Mouse (Mus musculus) splenic B cell, adult 2 months (primary cell): ENCODE measurements around the gene Rbms1.

Experiments
- DNase-seq: peaks from one replicate; pipeline ENCODE4 v3.0.0-alpha.2; 2011; ENCODE audit warnings: low read depth, low spot score
- H3K27me3 ChIP-seq: 2 replicates; pipeline ENCODE4 v1.6.1; 2012; ENCODE audit warnings: mild to moderate bottlenecking, low read length, moderate library complexity, mixed read lengths; ENCODE audit not compliant: control insufficient read depth, poor library complexity, insufficient read depth, severe bottlenecking
- H3K36me3 ChIP-seq: 2 replicates; pipeline ENCODE4 v1.6.1; 2012; ENCODE audit warnings: mild to moderate bottlenecking, low read length, moderate library complexity, mixed read lengths; ENCODE audit not compliant: control insufficient read depth, poor library complexity, insufficient read depth, severe bottlenecking

The Rbms1 gene

DNA sequence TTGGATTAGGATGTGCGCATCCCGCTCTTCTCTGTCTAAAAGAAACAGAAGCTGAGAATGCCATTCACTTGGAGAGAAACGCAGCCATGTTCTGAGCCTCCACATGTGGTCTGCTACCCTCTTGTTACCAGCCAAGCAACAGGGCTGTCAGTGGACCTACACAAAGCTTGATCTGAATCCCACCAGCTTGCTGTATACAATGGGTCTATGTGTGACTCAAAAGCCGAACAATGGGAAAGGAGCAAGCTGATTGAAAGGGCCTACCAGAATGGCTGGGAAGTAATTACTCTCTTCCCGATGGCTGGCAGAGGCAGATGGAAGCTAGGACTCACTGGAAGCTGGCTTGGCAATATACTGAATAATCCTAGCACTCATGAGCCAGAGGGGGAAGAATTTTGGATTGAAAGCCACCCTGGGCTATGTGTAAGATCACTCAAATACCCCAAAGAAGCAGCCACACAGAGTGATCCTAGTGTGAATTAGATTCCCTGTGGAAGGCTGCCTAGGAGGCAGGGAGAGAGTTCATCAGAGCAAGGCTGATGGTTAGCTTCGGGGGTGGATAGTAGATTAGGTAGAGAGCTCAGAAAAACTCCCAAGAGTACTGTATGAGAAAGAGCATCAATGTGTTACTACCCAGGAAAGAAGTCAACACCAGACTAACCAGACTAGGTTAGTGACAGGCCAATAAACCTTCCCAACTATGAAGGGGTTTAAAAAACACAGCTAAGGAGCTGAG, 174.7 kb downstream of the Rbms1 start:
- Histone ChIP-seq H3K36me3 (peaks cover 1% of the 10 kb centered on the region; the same call in 1 of the 2 replicates), H3K27me3 (no peaks in the 10 kb centered on the region)
- no peak for DNase-seq

DNA sequence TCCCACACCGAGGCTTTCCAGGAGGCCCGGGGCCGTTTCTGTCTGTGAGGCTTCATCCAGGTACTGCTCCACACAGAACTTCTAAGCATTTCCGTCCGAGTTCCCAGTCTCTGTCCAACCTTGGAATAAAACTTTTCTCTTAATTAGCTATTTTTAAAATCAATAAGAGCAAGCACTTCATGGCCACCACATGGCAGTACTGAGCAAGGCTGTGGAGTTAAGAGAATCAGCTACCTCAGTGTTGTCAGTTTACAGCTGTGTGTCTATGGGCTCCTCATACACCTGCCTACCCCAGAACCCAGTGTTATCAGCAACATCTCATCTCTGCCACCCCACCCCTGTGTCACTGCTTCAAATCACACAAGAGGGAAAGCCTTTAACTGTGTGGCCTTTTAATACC, 175.9 kb downstream of the Rbms1 start:
- no peak for DNase-seq
- Histone ChIP-seq H3K27me3 (no peaks in the 10 kb centered on the region), H3K36me3 (peaks cover 1% of the 10 kb centered on the region; the same call in 1 of the 2 replicates)

DNA sequence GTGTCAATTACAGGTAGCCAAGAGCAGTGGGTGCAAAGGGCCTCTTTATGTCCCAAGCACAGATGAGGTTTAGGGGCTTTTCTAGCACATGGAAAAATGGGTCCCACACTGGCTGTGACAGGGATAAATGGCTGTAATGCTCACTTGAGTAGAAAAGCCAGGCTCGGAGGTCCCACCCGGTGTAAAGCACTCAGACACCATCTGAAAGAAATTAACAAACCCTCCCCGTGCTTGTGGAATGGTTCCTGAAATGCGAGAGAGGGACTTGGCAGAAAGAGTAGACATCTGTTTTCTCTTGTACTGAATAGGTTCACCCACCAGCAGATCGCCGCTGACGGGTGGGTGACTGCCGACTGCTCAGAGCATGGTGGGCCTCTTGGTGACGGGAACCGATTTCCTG, 176.7 kb downstream of the Rbms1 start:
- Histone ChIP-seq H3K36me3 (peaks cover 1% of the 10 kb centered on the region; the same call in 1 of the 2 replicates), H3K27me3 (no peaks in the 10 kb centered on the region)
- DNase-seq: no peak

DNA sequence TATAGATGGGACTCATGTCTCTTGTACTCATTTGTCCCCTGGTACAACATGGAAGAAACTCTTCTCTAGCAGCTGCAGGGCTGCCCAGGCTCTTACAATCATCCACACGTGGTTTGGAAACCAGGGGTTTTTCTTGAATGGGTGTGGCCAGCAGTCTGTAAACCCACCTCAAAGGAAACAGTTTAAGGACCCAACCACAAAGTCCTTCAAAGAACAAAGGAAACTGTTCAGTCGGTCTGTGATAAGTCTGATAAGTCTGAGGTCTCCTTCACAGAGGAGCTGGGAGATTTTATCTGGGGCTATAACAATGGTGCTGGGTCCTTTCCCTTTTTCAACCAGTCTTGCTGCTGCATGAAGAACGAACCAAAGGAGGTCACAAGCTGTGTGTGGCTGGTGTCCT, 188.5 kb downstream of the Rbms1 start:
- no peak for DNase-seq
- Histone ChIP-seq H3K27me3 (no peaks in the 10 kb centered on the region), H3K36me3 (no peaks in the 10 kb centered on the region)

DNA sequence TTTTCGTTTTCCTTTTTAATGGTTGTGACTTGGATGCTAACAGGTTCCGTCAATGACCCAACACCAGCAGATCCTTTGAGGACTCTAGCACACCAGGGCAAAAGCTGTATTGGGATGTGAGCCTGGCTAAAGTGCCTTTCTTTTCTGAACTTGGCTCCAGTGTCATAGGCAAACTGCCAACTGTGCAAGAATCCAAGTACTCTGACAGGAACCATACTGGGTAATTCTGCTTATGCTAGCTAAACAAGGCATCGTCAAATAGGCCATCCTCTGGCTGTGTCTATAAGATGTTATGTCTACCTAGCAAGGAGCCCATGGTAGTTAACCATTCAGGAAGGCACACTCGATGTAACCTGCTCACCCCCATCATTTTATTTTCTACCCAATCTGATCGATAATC, 189.4 kb downstream of the Rbms1 start:
- DNase-seq: no peak
- Histone ChIP-seq H3K27me3 (no peaks in the 10 kb centered on the region), H3K36me3 (no peaks in the 10 kb centered on the region)

DNA sequence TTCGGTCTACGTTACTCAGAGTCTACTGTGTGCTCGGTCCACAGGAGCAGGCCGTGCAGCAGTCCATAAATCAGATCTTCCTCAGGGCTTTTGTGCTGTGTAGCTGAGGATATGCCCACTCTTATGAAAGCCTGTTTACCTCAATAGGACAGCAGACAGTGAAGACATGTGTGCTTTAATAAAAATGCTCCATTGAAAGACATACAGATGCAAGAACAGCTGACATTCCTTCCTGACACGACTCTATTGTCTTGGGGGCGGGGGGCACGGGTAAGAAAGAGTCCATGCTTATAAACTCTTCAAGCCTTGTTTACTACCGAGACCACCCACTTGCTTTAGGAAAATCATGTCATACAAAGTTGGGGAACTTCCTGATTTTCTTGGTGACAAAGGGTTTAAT, 196.6 kb downstream of the Rbms1 start:
- Histone ChIP-seq H3K36me3 (peaks cover 2% of the 10 kb centered on the region), H3K27me3 (no peaks in the 10 kb centered on the region)
- no peak for DNase-seq

DNA sequence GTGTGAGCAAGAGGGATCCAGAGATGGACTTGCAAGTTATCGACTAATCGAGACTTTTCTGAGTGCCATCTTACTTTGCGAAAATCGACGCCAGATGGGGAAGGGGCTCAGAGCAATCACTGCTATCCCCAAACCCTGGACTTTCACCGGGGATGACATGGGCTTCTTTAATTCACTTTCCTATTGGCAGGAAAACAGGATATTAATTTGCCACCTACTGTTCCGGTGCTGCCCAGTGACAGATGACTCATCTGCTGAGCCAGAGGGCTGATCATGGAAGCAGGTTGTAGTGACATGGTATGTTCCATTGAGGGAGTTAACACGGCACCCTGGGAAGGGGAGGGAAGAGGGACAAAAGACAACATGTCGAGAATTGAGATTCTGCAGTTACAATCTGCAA, 206.8 kb downstream of the Rbms1 start:
- no peak for DNase-seq
- H3K36me3 ChIP-seq: peaks cover 9% of the 10 kb centered on the region
- H3K27me3 ChIP-seq: no peaks in the 10 kb centered on the region

DNA sequence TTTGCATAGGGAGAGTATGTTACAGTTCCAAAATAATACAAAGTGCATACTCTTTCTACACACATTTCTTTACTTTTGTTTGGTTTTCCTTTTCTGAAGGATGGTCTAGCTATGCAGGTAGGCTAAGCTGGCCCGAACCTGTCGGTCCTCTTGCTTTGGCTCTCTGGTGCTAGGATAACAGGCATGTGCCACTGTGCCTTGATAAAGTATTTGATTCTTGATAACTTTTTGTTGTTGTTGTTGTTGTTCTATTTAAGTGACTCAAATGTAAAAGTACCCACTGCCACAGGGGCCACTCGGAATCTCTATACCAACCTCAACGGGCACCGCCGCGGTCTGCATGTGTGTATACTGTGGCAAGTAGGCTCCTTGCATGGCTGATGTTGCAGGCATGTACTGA, 207.9 kb downstream of the Rbms1 start:
- Histone ChIP-seq H3K36me3 (peaks cover 6% of the 10 kb centered on the region; the same call in 1 of the 2 replicates), H3K27me3 (no peaks in the 10 kb centered on the region)
- DNase-seq: no peak

DNA sequence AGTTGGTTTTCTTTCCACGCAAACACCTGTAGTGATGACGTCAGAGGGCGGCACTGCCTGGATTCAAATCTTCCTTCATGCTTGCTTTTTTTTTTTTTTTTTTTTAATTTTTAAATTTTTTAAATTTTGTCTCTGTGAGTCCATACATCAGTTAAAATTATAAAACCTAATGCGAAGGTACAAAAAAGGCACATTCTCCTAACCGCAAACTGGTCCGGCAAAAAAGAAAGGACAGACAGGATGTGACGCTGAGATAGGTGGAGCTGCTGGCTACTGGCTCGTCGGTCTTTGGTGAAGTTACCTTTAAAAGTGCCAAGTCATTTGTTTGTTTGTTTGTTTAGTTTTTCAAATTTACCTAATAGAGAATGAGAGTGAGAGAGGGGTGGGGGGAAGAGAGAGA, 211.7 kb downstream of the Rbms1 start:
- no peaks in the 10 kb centered on the region for H3K27me3 ChIP-seq
- no peak for DNase-seq
- peaks cover 6% of the 10 kb centered on the region; the same call in 1 of the 2 replicates for H3K36me3 ChIP-seq

DNA sequence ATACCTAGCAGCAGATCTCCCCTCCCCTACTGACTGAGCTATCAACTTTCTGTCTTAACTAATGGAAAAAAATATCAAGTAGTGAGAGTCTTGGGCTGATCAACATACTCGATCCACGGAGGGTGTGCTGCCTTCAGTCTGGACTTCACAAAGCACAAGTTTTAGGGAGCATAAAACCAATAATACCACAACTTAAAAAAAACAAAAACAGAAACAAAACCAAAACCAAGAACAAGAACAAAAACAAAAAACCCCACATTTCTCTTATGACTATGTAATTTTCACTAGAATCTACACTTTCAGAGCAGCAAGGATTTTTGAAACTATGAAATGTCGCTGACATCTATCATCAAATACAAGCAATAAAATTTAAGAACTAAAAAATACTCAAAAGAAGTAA, 212.4 kb downstream of the Rbms1 start:
- no peak for DNase-seq

DNA sequence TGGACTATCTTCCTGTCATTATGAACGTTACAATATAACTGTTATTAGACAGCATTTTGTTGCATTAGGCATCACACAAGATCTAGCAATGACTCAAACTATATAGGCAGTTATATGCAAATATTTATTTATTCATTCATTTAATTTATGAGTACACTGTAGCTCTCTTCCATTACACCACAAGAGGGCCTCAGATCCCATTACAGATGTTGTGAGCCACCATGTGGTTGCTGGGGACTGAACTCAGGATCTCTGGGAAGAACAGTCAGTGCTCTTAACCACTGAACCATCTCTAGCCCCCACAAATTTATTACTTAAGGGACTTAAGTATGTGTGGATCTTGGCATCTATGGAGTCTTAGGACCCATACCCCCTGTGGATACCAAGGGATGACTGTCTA, 214.4 kb downstream of the Rbms1 start:
- H3K36me3 ChIP-seq: 0 out of 2 replicates have a peak, but pooled peaks cover 2% of the 10 kb centered on the region
- peak; percentile 13 for DNase-seq
- H3K27me3 ChIP-seq: no peaks in the 10 kb centered on the region

More for the DNA sequence above, 212.4 kb downstream of the Rbms1 start:
- H3K36me3 ChIP-seq: peaks cover 2% of the 10 kb centered on the region; the same call in 1 of the 2 replicates
- H3K27me3 ChIP-seq: no peaks in the 10 kb centered on the region

DNA sequence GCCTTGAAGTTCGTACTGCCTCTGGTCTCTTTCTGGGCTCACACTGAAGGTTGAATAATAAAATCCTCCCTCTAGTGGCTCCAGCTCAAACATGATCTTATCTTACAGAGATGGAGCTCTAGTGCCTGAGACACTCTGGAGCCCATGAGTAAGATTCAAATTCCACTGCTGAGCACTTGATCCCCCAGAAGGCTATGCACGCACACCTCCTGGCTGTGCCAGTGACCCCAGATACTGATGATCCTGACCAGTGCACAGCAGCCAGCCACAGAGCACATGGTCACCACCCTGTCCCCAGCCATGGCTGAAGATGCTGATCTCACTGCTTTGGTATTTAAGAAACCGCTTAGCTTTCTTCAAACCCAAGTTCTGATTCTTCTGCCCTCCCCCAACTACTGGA, 215.4 kb downstream of the Rbms1 start:
- Histone ChIP-seq H3K36me3 (no peaks in the 10 kb centered on the region), H3K27me3 (no peaks in the 10 kb centered on the region)
- DNase-seq: no peak

DNA sequence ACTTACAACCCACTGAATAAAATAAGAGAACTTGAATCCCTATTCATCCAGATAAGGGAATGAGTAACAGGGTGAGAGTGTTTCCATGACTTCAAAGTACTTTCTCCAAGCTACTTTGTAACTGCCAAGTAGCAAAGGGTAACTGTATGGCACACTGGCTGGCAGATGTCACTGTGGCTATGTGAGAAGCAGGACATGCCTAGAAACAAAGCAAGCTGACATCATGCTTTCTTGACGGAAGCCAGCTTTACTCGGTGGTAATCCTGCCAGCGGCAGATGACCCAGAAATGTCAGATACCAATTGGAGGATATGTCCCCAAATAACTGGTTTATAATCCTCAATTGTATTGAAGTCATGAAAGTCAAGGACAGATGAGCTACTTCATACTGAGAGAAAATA, 218.3 kb downstream of the Rbms1 start:
- no peak for DNase-seq
- Histone ChIP-seq H3K27me3 (no peaks in the 10 kb centered on the region), H3K36me3 (no peaks in the 10 kb centered on the region)

DNA sequence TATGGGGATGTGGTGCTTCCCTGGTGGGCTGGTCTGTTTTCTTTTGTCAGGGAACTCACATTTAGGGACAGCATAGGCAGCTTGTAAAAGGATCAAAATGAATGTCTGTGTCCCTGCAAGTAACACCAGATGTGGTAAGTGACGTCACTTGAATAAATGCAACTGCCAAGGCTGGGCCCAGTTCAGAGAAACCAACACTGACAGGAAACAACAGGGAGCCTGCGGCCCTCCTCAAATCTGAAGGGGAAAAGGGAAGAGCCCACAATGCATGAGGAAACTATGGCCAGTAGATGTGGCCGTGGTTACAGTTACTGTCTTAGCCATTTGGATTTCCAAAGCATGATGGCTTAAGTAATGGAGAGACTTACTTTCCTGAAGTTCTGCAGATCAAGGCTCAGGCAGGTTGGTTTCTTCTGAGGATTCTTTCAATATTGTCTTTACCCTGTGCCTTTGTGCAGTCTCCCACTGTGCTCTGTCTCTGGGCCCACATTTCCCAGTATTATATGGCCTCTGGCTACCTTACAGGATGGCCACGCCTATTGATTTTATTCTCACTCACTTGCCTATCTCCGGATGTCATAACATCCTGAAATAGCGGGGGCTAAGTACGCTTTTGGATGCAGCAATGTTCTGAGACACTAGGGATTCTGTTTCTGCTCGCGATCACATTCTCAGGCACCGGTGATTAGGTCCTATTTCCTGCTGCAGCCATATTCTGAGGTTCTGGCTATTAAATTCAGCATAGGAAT, 223.4 kb downstream of the Rbms1 start:
- no peak for DNase-seq
- Histone ChIP-seq H3K36me3 (no peaks in the 10 kb centered on the region), H3K27me3 (no peaks in the 10 kb centered on the region)

DNA sequence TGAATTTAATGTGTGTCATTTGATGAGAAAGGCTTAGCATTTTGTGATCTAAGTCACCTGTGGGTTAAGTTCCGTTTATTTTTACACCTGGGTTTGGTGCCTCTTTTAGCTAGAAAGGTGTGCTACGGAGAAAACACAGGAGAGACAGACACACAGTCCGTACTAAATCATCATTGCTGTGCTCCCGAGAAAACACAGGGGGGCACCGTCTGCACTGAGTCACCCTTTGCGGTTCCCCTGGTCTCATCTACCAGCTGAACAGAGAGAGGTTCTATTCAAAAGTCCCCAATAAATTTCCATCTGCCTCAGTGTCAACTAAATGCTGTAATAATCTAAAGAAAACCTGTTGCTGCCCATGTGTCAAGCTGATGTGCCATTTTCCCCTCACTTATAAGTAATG, 232.1 kb downstream of the Rbms1 start:
- no peaks in the 10 kb centered on the region for H3K36me3 ChIP-seq
- no peak for DNase-seq
- no peaks in the 10 kb centered on the region for H3K27me3 ChIP-seq
